Mouse (Mus musculus): Measurements from ENCODE around the gene Atad2b.
"Not testable (repeated sequence)": the region's sequence is repeated elsewhere in the genome, so short reads cannot be mapped to it uniquely, and the experiment has no call there.

Atad2b gene

GRCm38 (mm10) chr12:4916994-4917804, at the start of gene Atad2b:
Atad2b (plus strand) TSS chr12:4917353.
- DNase-seq, result peak; percentile 95 to 98

- DNase-seq, result no peak
Measured at GRCm38 (mm10) chr12:4868924-4869323, 48.2 kb upstream of the Atad2b start.

GRCm38 (mm10) chr12:4871260-4871659, 45.9 kb upstream of the Atad2b start:
- no peak for DNase-seq

DNA sequence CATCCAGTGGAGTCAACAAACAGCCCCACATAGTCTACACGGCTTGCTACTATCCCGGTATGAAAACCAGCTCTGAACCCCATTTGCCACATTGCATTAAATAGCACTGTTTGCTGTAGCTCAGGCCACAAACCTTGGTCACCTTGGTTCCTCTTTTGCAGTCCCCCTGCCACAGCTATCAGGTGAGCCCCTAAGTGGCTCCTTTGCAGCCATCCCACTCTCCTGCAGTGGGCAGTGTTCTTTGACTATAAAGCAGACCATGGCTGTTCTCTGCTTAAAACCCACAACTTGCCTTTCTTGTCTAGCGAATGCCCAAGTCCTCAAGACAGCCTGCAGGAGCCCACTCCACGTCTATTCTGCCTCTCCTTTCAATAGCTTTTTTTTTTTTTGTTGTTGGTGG, 44.9 kb upstream of the Atad2b start:
- no peak for DNase-seq

DNA sequence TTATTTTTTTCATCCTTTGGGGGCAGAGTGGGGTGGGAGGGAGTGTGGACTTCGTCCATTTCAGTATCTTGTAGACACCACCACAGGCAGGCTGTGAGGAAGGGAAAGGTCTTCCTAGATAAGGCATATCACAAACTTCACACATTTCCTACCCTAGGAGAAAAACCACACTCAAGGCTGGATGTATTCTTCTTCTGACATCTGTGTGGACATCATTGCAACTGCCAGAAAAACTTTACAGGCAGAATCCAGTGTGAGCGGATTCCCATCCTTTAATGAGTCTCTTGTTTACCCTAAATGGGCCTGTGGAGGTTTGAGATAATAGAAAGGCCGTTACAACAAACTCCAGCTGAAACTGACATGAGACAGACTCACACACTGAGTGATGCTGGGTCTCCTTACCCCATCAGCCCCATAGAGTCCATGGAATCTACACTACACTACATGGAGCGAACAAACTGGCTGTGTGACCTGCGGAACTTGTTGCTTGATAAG, 44.1 kb upstream of the Atad2b start:
- DNase-seq, result no peak

DNA sequence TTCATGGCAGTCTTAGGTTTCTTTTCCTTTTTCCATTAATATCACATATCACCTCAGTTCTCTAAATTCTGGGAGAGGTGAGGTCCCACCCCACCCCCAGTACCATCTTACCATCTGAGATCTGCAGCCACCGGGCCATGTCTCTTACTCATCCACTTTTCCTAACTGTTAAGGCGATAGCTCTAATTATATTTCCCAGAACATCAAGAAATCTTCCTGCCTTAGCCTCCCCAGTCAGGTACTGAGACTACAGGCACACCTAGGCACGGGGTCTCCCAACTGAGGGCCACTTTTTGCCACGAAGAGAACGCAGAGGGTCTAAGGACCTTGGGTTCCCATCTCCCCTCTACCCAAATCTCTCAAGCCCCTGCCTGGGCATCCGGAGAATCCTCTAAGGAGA, 43.6 kb upstream of the Atad2b start:
- DNase-seq, result no peak

DNA sequence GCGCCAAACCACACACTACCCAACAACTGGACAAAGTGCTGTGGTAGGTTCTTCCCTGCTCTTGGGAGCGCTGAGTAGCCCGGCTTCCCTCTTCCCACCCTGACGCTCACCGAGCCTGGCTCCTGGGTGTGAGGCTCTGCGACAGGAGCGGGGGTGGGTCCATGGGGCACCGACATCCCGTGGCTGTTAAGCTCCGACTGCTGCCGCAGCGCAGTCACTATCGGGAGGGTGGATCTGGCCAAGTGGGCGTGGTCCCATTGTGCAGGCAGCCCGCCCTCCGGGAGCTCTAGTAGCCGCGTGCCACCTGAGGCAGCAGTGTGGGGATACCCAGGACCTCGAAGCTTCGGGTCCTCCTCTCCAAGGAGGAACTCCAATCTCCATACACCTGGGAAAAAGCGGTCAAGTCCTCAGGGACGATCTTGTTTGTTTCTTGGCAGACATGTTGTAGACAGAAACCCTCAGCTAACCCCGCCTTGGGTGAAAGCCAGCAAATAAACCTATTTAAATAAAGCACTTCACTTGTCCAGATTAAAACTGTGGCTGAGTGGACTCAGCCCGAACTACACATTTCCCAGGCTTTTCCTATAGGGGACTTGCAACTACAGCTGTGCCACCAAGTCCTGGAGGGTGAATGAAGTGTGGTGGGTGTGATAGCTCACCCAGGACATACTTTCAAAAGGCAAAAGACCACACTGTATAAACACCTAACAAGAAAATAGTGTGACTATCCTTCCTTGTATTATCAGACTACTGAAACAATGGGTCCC, 42.8 kb upstream of the Atad2b start, which contains the start of gene Mfsd2b:
Gene Mfsd2b (minus strand): TSS at position 199 of the 767 bp plus-strand sequence.
- DNase-seq, result peak; percentile 22 to 38

DNA sequence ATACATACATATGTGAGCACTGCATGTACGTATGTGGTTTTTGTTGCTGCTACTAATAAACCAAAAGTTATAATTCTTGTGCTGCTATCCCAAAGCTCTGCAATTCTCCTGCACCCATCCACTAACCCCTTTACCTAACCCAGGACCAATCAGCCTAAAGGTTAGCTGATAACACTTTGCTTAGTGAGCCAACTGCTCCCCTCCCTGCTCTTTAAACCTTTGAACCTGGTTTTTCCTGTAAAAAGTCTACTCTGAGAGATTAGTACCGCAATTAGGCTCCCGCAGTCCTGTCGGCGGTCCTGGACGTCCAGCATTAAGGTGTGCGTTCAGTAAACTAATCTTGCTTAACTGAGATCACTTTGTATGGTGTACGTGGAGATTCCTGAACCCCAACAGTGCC, 41.5 kb upstream of the Atad2b start:
- DNase-seq, result no peak

DNA sequence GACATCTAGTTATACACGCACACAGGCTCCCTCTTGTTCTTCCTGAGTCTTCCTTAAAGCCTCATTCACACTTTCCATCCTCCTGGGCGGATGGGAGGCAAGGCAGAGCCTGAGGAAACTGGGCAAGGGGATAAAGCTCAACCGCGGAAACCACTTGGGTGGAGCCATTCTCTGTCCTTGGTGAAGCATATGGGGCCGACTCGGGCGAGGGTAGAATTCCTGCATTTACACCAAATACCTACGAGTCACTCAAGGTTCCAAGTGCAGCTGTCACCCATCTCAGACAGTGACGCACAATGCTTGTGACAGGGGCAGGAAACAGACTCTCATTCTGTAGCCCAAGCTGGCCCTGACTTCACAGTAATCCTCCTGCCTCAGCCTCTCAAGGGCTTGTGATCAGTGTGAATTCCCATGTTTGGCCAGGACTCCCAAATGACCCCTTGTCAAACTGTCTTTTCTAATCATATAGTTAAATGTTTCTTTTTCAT, 38.8 kb upstream of the Atad2b start:
- no peak for DNase-seq

GRCm38 (mm10) chr12:4879048-4879447, 38.1 kb upstream of the Atad2b start:
- peak in 1 of 2 experiments; percentile 9 for DNase-seq

GRCm38 (mm10) chr12:4882086-4882485, 35.1 kb upstream of the Atad2b start:
- no peak for DNase-seq

GRCm38 (mm10) chr12:4885062-4885461, 32.1 kb upstream of the Atad2b start:
- DNase-seq, result no peak

GRCm38 (mm10) chr12:4886581-4886980, 30.6 kb upstream of the Atad2b start:
- DNase-seq, result not testable (repeated sequence)

DNA sequence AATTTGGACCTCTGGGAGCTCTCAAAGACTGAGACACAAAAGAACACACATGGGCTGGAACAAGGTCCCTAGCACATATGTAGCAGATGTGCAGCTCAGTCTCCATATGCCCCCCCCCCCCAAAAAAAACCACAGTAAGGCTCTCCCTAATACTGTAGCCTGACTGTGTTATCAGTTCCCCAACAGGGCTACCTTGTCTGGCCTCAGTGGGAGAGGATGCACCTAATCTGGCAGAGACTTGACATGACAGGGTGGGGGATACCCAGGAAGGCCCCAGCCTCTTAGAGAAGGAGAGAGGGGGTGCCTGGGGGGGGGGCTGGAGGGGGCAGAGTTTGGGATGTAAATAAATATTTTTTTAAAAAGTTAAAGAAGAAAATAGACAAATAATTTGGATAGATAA, 28.4 kb upstream of the Atad2b start:
- no peak for DNase-seq

DNA sequence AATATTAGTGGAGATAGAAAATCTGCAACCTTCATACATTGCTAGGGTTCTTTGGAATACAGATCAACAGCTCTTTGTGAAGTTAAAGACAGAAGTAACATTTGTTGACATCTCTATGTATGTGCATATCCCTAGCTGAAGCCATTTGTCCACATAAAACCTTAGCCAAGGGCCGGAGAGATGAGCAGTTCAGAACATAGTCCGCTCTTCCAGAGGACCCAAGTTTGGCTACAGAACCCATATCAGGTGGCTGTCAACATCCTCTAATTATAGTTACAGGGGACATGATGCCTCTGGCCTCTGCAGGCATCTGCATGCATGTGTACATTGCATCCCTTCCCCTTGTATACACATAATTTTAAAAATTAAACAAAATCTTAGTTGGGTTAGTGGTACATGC, 27.9 kb upstream of the Atad2b start:
- DNase-seq, result no peak

GRCm38 (mm10) chr12:4889891-4890290, 27.3 kb upstream of the Atad2b start:
- DNase-seq, result no peak

- DNase-seq, result no peak
Measured at GRCm38 (mm10) chr12:4898024-4898423, 19.1 kb upstream of the Atad2b start.

GRCm38 (mm10) chr12:4905946-4906345, 11.2 kb upstream of the Atad2b start:
- no peak for DNase-seq

DNA sequence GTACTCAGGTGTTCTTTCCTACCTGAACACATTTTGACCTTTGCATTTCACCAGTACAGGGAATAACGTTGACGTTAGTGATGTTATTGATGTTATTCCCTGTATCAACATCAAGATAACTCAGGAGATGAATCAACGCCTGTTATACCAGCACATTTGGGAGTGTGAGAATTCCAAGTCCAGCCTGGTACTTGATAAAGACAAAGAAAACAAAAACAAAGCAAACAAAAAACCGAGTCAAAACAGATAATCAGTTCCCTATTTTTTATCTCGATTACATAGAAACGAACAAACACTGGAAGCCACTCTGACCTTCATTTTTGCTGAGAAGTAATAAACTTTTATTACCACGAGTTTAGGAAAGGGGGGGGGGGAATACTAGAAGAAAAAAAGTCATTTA, 10.7 kb upstream of the Atad2b start:
- no peak for DNase-seq

- peak; percentile 88 to 97 for DNase-seq
Measured at GRCm38 (mm10) chr12:4906951-4907906, 9.9 kb upstream of the Atad2b start, which contains the start of gene Ubxn2a. Ubxn2a (minus strand) TSS chr12:4907705.

DNA sequence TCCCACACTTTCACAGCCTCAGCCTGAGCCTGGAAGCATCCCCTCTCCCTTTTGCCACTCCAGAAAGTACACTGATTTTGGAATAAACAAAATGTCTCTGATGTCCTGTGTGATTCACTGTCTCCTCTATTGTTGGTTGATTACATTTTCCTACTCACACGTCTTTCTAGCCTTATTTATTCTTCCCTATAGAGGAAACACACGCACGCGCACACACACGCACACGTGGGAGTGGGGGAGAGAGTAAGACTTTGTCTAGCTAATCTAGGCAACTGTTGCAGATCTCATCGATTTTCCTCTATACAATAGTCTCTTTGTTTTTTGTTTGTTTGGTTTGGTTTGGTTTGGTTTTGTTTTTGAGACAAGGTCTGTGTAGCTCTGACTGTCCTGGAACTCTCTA, 8.8 kb upstream of the Atad2b start:
- no peak for DNase-seq

- not testable (repeated sequence) for DNase-seq
Measured at GRCm38 (mm10) chr12:4910496-4910895, 6.7 kb upstream of the Atad2b start.

Data from spleen, adult 18-20 months (tissue).